8 mouse cellular contexts compared by ENCODE assay signal in genomic region chr7:39586834-39587233, GRCm38 (mm10).
DNase-seq lines count a peak whose midpoint lies in the region; TF ChIP-seq lines count a peak whose summit lies in the region.
"Not testable (repeated sequence)": the region's sequence is repeated elsewhere in the genome, so short reads cannot be mapped to it uniquely, and the experiment has no call there.

No protein-coding gene starts in this region.

- DNase-seq in ES-CJ7 (ENCODE audit: low read depth, low spot score) (peak; percentile 69), ES-E14 (ENCODE audit: low read depth, low spot score) (peak; percentile 30), R1 (ENCODE audit: low read depth, low spot score) (peak; percentile 82), WW6 (ENCODE audit: low read depth, low spot score) (peak; percentile 24), ZHBTc4 (ENCODE audit: low read depth, low spot score) (peak; percentile 76)
- peak; percentile 8 for DNase-seq in brain, adult 2 months (ENCODE audit: low read depth, low spot score)

- not testable (repeated sequence) for H3K27ac ChIP-seq in ES-Bruce4 (ENCODE audit: insufficient read depth, low read length)
- H3K27ac ChIP-seq in ES-E14 (ENCODE audit: insufficient read depth, low read depth, low read length, poor library complexity, severe bottlenecking), result peak overlapping the region; percentile 77

- TF ChIP-seq EP300 in ES-Bruce4 (IDR thresholded peaks at IDR 0.05; ENCODE audit: insufficient read depth, low read depth, low read length), result peak; percentile 58; the same call in 1 of the 2 replicates

- H3K36me3 ChIP-seq in E14TG2a.4 (ENCODE audit: insufficient read depth, low read length); ES-Bruce4 (ENCODE audit: control insufficient read depth, insufficient read depth, low read length, poor library complexity, severe bottlenecking); ES-E14 (ENCODE audit: control insufficient read depth, insufficient read depth, low read length, poor library complexity, severe bottlenecking): not testable (repeated sequence)

- TF ChIP-seq CTCF in E14TG2a.4 (conservative IDR thresholded peaks at IDR 0.05; ENCODE audit: low read length); ES-Bruce4 (IDR thresholded peaks at IDR 0.05; ENCODE audit: low read depth, low read length): not testable (repeated sequence)

- H3K9ac ChIP-seq in ES-Bruce4 (ENCODE audit: low read depth, poor library complexity, severe bottlenecking), result not testable (repeated sequence)
- H3K9ac ChIP-seq in ES-E14 (ENCODE audit: insufficient read depth, low read depth, low read length, poor library complexity, severe bottlenecking), result peak overlapping the region; percentile 59

- H3K27me3 ChIP-seq in E14TG2a.4 (ENCODE audit: insufficient read depth, low read length); ES-Bruce4 (ENCODE audit: control insufficient read depth, insufficient read depth, low read length, poor library complexity, severe bottlenecking): not testable (repeated sequence)

- in situ Hi-C loops in ES-E14 (cut with MboI; ENCODE audit: low sequenced_read_pairs in 2 of 2, unreplicated experiment in 2 of 2), result not testable (repeated sequence)

- 0 out of 2 replicates have a peak overlapping the region, but pooled peaks have one; percentile 20 for H3K4me3 ChIP-seq in E14TG2a.4 (replicated peaks; ENCODE audit: low read length)
- H3K4me3 ChIP-seq in ES-Bruce4 (ENCODE audit: low read depth, low read length); ES-E14 (ENCODE audit: insufficient read depth in 1 of 2, low read depth in 1 of 2, low read length in 2 of 2, poor library complexity in 1 of 2, severe bottlenecking in 1 of 2): not testable (repeated sequence)

- not testable (repeated sequence) for H3K9me3 ChIP-seq in E14TG2a.4 (ENCODE audit: low read length); ES-Bruce4 (replicated peaks; ENCODE audit: control insufficient read depth, insufficient read depth, low read length, poor library complexity, severe bottlenecking); ES-E14 (ENCODE audit: control insufficient read depth, insufficient read depth, low read depth, low read length)

- TF ChIP-seq POLR2A in ES-Bruce4 (IDR thresholded peaks at IDR 0.05; ENCODE audit: insufficient read depth, low read length), result not testable (repeated sequence)

- H3K4me1 ChIP-seq in E14TG2a.4 (replicated peaks; ENCODE audit: low read depth, low read length), result peaks cover 28% of the 10 kb centered on the region
- H3K4me1 ChIP-seq in ES-Bruce4 (ENCODE audit: control insufficient read depth, insufficient read depth, low read length); ES-E14 (ENCODE audit: control insufficient read depth in 2 of 2, insufficient read depth in 2 of 2, low read length in 2 of 2, poor library complexity in 1 of 2): not testable (repeated sequence)

Comparison
In these comparisons a context has a peak if more than half of its experiments do, and no peak if none do; other contexts are left out.
1. DNase-seq: peak in every context shown above with its lines; median percentile 82 in R1; 76 in ZHBTc4; 69 in ES-CJ7; 30 in ES-E14; 24 in WW6; 8 in brain, adult 2 months.